Mouse (Mus musculus) stomach, postnatal 0 days (tissue): Measurements from ENCODE around the gene Senp6. TPM values are rescaled to one million over a fixed set of nuclear protein-coding genes. Genes with fewer than 3 reads are reported as not detected.
A peak's percentile ranks its signal among the peaks of the same experiment; 100 is the strongest.

Experiments used
- ATAC-seq: fragments of 200-750 bp; cut with Nextera tagmentation; 2 replicates; pipeline ENCODE4 v1.8.0; 2017; ENCODE audit not compliant: low FRiP score, low TSS enrichment
- DNase-seq: peaks from one replicate; pipeline ENCODE4 v3.0.0-alpha.2; 2016; ENCODE audit warnings: low spot score
- H3K27ac ChIP-seq: fragments of 300-500 bp; sonication (generic); replicated peaks from 2 replicates; pipeline ENCODE4 v1.5.1; 2014; ENCODE audit warnings: mild to moderate bottlenecking, control low read depth
- H3K27me3 ChIP-seq: fragments of 300-500 bp; sonication (generic); 2 replicates; pipeline ENCODE4 v1.6.1; 2014; ENCODE audit warnings: low read length; ENCODE audit not compliant: control insufficient read depth, insufficient read depth
- H3K36me3 ChIP-seq: fragments of 300-500 bp; sonication (generic); 2 replicates; pipeline ENCODE4 v1.6.1; 2014; ENCODE audit warnings: low read length, mixed read lengths; ENCODE audit not compliant: control insufficient read depth, insufficient read depth
- H3K4me1 ChIP-seq: fragments of 300-500 bp; sonication (generic); replicated peaks from 2 replicates; pipeline ENCODE4 v1.6.1; 2014; ENCODE audit warnings: antibody characterized with exemption; ENCODE audit not compliant: control insufficient read depth, insufficient read depth
- H3K4me2 ChIP-seq: fragments of 300-500 bp; sonication (generic); replicated peaks from 2 replicates; pipeline ENCODE4 v1.6.1; 2014; ENCODE audit warnings: low read depth, mild to moderate bottlenecking, control low read depth, moderate library complexity
- H3K4me3 ChIP-seq: fragments of 300-500 bp; sonication (generic); 2 replicates; pipeline ENCODE4 v1.5.1; 2014; ENCODE audit warnings: low read depth, low read length, control low read depth
- H3K9ac ChIP-seq: fragments of 300-500 bp; sonication (generic); 2 replicates; pipeline ENCODE4 v1.6.1; 2014; ENCODE audit warnings: mild to moderate bottlenecking, low read length, control low read depth, mixed read lengths
- H3K9me3 ChIP-seq: fragments of 300-500 bp; sonication (generic); 2 replicates; pipeline ENCODE4 v1.6.1; 2016; ENCODE audit warnings: low read length; ENCODE audit not compliant: control insufficient read depth
- CTCF ChIP-seq: IDR thresholded peaks from 2 replicates; pipeline ENCODE4 v1.5.1; 2016; ENCODE audit warnings: antibody characterized with exemption, low read depth, mild to moderate bottlenecking, moderate library complexity
- EP300 ChIP-seq: optimal IDR thresholded peaks from 2 replicates; pipeline ENCODE3; 2016; ENCODE audit warnings: antibody characterized with exemption
- WGBS: fragments of 180-500 bp; shearing (Covaris S2); extraction: QIAGEN DNeasy Blood & Tissue Kit; methylation state at CpG from one replicate; pipeline ENCODE4 v1.1.7; 2014; 5-methylcytosine and 5-hydroxymethylcytosine counted together
- polyA plus RNA-seq: library from polyadenylated mRNA; unstranded; fragments of >200 nt; fragmentation: Nextera tagmentation; extraction: Ambion mirVana; gene quantifications from 2 replicates; pipeline ENCODE4 v1.2.1, GENCODE M21; 2015

Gene Senp6
- polyA plus RNA-seq, 1 experiment from 2014 or later = 30.2 TPM

DNA sequence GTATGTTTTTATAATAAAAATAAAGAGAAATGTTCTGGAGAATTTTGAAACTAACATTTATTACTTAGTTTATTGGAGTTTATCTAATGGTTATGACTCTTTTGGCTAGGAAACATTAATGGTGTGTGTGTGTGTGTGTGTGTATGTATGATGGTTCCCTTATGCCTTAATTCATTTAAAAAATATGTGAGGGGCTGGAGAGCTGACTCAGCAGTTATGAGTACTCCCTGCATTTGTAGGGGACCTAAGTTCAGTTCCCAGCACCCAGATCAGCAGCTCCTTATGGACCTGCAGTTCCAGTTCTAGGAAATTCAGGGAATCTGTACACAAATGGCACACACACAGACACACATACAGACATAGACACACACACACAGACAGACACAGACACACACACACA lies 104.5 kb downstream of the Senp6 start:
- no peak overlapping the region for H3K4me3 ChIP-seq
- no peak for ATAC-seq
- no peaks in the 10 kb centered on the region for H3K36me3 ChIP-seq
- H3K9ac ChIP-seq = no peak overlapping the region
- DNase-seq = no peak
- TF ChIP-seq CTCF = no peak
- no peak for TF ChIP-seq EP300
- no peaks in the 10 kb centered on the region for H3K9me3 ChIP-seq
- H3K27ac ChIP-seq = no peak overlapping the region
- H3K4me1 ChIP-seq = no peaks in the 10 kb centered on the region
- H3K27me3 ChIP-seq = no peaks in the 10 kb centered on the region
- no peak overlapping the region for H3K4me2 ChIP-seq

DNA sequence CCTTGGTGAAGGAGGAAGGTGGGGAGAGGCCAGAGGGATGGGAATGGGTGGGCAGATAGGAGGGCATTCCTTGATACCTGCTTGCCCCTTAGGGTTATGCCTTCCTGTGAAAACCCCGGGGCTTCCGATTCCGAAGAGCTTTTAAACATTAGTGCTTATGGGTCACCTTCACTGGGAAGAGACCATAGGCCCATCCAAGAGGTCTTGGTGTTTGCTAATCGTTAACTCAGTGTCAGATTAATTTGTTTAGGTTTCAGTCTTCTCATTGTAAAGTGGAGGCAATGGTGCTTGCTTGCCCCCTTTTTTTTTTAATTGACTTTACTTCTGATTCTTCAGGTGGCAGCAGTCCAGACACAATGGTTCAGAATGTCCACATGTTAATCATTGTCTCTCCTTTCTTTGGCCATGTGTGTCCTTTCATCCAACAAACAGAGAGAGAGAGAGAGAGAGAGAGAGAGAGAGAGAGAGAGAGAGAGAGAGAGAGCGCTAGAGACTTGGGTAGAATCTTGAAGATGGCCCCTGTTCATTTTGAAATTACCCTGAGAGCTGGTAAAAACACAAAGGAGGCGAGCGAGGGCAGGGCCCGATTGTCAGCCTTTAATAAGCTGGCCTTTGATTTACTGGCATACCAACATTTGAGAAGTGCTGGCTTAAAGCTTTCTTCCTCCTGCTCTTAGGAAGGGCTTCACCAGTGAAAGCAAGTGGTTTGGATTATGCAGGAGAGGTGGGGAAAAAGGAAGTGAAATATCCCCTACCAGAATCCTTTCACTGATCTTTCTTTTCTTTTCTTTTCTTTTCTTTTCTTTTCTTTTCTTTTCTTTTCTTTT lies 105.9 kb downstream of the Senp6 start:
- Histone ChIP-seq H3K4me3 (no peak overlapping the region), H3K36me3 (no peaks in the 10 kb centered on the region), H3K9me3 (no peaks in the 10 kb centered on the region), H3K4me2 (no peak overlapping the region), H3K4me1 (no peaks in the 10 kb centered on the region), H3K27me3 (no peaks in the 10 kb centered on the region), H3K9ac (no peak overlapping the region), H3K27ac (peak overlapping the region; percentile 25; the same call in 1 of the 2 replicates)
- no peak for DNase-seq
- TF ChIP-seq CTCF (no peak), EP300 (no peak)
- WGBS = 63% methylated on average over 8 of the region's 8 CpGs
- ATAC-seq = no peak

DNA sequence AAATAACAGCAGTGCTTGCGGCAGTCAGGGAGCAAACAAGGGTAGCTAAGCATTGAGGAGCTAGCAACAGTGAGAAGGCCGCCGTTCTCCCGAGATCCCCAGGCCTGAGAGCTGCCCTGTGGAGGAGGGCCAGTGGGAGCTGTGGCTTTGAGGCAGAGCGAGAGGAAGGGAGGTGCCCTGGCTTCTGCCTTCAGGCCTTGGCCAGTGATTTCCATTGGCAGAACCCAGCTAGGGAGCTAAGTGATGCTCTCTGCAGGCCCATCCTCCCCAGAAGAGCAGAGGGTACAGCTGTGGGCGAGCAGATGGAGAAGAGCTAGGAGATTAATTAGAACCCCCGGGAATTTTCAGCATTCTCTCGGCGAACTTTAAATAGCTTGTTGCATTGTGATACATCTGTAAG lies 106.9 kb downstream of the Senp6 start:
- H3K4me3 ChIP-seq = no peak overlapping the region
- peak overlapping the region; percentile 35; the same call in 1 of the 2 replicates for H3K9ac ChIP-seq
- H3K4me1 ChIP-seq = no peaks in the 10 kb centered on the region
- no peaks in the 10 kb centered on the region for H3K36me3 ChIP-seq
- no peak for TF ChIP-seq EP300
- TF ChIP-seq CTCF = no peak
- H3K9me3 ChIP-seq = no peaks in the 10 kb centered on the region
- DNase-seq (no peak), ATAC-seq (no peak)
- no peaks in the 10 kb centered on the region for H3K27me3 ChIP-seq
- 56% methylated on average over 9 of the region's 9 CpGs for WGBS
- no peak overlapping the region for H3K27ac ChIP-seq
- no peak overlapping the region for H3K4me2 ChIP-seq

DNA sequence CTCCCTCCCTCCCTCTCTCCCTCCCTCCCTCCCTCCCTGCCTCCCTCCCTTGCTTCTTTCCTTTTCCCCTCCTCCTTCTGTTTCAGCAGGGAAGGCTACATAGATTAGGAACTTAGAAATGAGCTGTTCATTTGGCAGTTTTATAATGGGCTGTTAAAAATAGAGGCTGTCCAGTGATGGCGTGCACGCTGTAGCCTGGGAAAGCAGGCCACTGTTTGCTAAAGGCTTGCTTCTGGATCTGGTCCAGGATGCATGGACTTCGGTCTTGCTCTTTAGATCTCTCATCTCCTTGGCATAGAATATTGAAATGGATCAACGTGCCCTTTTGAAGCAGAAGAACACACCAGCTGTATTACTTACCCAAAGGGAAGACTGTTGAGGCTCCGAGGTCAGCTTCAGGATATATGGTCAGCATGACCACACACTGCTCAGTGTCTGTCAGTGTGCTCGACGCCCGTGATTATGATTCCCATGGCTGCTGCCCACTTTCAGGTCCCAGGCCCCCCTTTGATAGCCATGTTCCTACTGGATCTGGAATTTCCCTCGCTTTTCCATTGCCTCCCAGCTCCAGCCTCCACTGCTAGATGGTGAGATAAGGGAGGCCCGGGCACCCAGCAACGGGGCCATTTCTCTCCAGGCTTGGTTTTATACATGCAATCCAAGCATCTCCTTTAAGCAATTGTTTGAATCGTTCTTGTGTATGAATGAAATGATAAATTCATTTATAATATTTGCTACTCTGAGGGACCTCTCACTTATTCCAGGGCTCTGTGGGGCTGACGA lies 110.2 kb downstream of the Senp6 start:
- no peak overlapping the region for H3K4me2 ChIP-seq
- WGBS = 41% methylated on average over 13 of the region's 13 CpGs
- TF ChIP-seq CTCF (no peak), EP300 (no peak)
- no peaks in the 10 kb centered on the region for H3K9me3 ChIP-seq
- no peaks in the 10 kb centered on the region for H3K36me3 ChIP-seq
- peaks cover 3% of the 10 kb centered on the region; the same call in 1 of the 2 replicates for H3K4me1 ChIP-seq
- DNase-seq (peak; percentile 82), ATAC-seq (peak; percentile 85)
- peak overlapping the region; percentile 78 for H3K27ac ChIP-seq
- no peak overlapping the region for H3K9ac ChIP-seq
- no peaks in the 10 kb centered on the region for H3K27me3 ChIP-seq
- H3K4me3 ChIP-seq = no peak overlapping the region

DNA sequence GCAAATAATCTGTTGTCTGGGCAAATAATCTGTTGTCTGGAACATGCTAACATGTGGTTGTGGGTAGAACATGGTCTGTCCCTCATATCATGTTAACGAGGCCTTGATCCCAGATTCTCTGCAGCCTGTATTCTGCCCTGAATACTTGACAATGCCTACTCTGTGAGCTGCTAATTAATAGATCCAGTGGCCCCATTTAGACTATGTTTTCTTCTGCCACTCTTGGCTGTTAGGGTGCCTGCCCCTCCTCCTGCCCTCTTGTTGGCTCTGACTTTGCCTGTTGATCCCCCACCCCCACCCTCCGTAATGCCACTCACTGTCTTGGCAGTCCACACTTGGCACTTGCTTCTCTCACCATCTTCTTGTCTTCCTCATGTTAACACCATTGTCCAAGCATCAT lies 112.0 kb downstream of the Senp6 start:
- H3K4me1 ChIP-seq = peaks cover 3% of the 10 kb centered on the region; the same call in 1 of the 2 replicates
- H3K27ac ChIP-seq = no peak overlapping the region
- H3K27me3 ChIP-seq = no peaks in the 10 kb centered on the region
- no peak overlapping the region for H3K4me2 ChIP-seq
- DNase-seq (no peak), ATAC-seq (no peak)
- H3K4me3 ChIP-seq = no peak overlapping the region
- TF ChIP-seq EP300 (no peak), CTCF (no peak)
- no peak overlapping the region for H3K9ac ChIP-seq
- no peaks in the 10 kb centered on the region for H3K9me3 ChIP-seq
- no peaks in the 10 kb centered on the region for H3K36me3 ChIP-seq
- WGBS = 88% methylated on average over 2 of the region's 2 CpGs

DNA sequence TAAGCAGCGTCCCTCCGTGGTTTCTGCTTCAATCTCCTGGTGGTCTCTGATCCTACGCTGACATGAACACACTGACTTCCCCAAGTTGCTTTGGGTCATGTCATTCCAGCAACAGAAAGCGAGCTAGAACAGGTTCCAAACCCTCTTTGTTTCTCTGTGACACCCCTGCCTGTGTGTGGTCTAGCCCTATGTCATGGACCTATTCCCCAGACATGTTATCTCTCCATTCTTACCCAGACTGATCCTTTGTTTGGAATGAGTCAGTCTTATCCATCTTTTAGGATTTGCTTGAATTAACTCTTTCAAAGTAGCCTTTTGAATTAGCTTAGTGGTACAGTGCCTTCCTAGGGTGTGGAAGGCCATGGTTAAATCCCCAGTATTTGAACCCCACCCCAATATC lies 113.0 kb downstream of the Senp6 start:
- H3K9me3 ChIP-seq = no peaks in the 10 kb centered on the region
- no peak for TF ChIP-seq CTCF
- TF ChIP-seq EP300 = no peak
- no peaks in the 10 kb centered on the region for H3K36me3 ChIP-seq
- peak overlapping the region; percentile 40 for H3K27ac ChIP-seq
- no peak overlapping the region for H3K9ac ChIP-seq
- 52% methylated on average over 4 of the region's 4 CpGs for WGBS
- H3K4me3 ChIP-seq = no peak overlapping the region
- DNase-seq (no peak), ATAC-seq (peak; percentile 85)
- no peak overlapping the region for H3K4me2 ChIP-seq
- no peaks in the 10 kb centered on the region for H3K27me3 ChIP-seq
- peaks cover 3% of the 10 kb centered on the region; the same call in 1 of the 2 replicates for H3K4me1 ChIP-seq
